Mouse (Mus musculus): ENCODE results near the gene Erc2. TPM values are rescaled to one million over a fixed set of nuclear protein-coding genes. Genes with fewer than 3 reads are reported as not detected.

Gene Erc2
- polyA plus RNA-seq, 1 experiment: 0.89 TPM

DNA sequence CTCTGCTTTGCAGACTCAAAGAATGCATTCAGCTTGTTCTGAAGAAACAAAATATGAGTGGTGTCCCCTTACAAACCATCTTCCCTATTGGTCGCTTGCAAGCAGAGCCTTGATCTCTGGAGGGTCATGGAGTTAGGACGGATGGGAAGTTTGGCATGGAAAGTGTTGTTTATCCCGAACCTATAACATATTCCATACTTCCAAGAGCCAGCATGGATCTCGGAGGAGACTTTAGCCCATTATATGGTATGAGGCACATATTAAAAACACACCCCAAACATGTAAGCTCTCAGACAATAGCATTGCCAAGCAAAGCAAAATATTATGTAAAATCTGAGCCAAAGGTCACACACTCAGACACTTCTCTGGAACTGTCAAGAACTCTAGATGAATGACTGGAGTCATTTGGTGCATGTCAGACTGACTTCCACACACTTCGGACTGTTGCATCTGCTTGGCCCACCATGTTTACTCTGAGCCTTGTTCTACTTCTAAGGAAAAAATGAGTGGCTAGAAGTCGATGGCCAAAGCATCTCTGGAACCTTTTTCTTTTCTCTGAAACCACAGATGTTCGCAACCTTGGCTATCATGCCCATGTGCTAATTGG is 809.6 kb downstream of the Erc2 start:
- TF ChIP-seq CTCF (IDR thresholded peaks at IDR 0.05; ENCODE audit: extremely low read depth, insufficient read length, insufficient replicate concordance, low read depth, low read length) (no peak), POLR2A (IDR thresholded peaks at IDR 0.05; ENCODE audit: low read depth, low read length) (no peak)
- Histone ChIP-seq H3K27me3 (ENCODE audit: control insufficient read depth, insufficient read depth, low read length) (no peaks in the 10 kb centered on the region), H3K4me1 (ENCODE audit: control insufficient read depth, insufficient read depth, insufficient read length, low read length) (no peaks in the 10 kb centered on the region), H3K27ac (ENCODE audit: insufficient read depth, low read depth, low read length) (no peak overlapping the region), H3K4me3 (ENCODE audit: low read depth, low read length) (no peak overlapping the region), H3K36me3 (ENCODE audit: control insufficient read depth, insufficient read depth, low read length) (no peaks in the 10 kb centered on the region)
- 81% methylated on average over 7 of the region's 7 CpGs for WGBS

DNA sequence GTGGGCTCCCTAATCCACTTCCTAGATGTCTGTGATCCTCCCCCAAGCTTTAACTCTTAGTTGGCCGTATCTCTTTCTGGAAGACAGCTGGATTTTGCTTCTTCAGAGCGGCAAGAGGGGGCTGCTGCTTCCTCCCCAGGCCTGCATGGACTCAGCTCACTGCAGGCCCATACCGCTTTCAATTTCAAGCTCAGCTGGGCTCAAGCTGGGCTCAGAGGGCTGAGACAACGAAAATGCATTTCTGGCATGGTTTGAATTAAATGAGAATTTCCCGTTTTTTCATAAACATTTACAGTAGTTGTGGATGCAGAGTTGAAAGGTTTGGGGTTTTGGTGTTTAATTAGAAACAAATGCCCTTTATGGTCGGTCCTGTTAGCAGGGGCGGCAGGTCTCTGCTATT is 812.8 kb downstream of the Erc2 start:
- no peaks in the 10 kb centered on the region for H3K27me3 ChIP-seq (ENCODE audit: control insufficient read depth, insufficient read depth, low read length)
- no peaks in the 10 kb centered on the region for H3K4me1 ChIP-seq (ENCODE audit: control insufficient read depth, insufficient read depth, insufficient read length, low read length)
- WGBS: 80% methylated on average over 7 of the region's 7 CpGs
- H3K36me3 ChIP-seq (ENCODE audit: control insufficient read depth, insufficient read depth, low read length): no peaks in the 10 kb centered on the region
- no peak overlapping the region for H3K4me3 ChIP-seq (ENCODE audit: low read depth, low read length)
- TF ChIP-seq CTCF (IDR thresholded peaks at IDR 0.05; ENCODE audit: extremely low read depth, insufficient read length, insufficient replicate concordance, low read depth, low read length) (no peak), POLR2A (IDR thresholded peaks at IDR 0.05; ENCODE audit: low read depth, low read length) (no peak)
- no peak overlapping the region for H3K27ac ChIP-seq (ENCODE audit: insufficient read depth, low read depth, low read length)

DNA sequence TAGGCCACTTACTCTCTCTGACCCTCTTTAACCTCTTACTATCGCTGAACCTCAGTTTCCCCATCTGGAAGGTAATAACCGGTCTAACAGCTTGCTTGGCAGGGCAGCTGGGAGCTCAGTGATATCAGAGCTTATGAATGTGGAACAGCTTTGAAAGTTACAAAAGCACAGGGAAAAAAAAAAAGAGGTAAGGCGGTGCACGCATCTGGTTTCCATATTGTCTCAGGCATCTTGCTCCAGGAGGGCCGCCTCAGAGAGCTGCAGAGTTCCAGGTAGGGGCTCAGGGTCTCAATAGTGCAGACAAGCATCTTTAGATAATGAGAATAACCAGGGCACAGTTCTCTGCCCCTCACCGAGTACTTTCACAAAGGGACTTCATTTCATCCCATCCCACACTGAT is 816.9 kb downstream of the Erc2 start:
- Histone ChIP-seq H3K36me3 (ENCODE audit: control insufficient read depth, insufficient read depth, low read length) (no peaks in the 10 kb centered on the region), H3K4me1 (ENCODE audit: control insufficient read depth, insufficient read depth, insufficient read length, low read length) (no peaks in the 10 kb centered on the region), H3K4me3 (ENCODE audit: low read depth, low read length) (no peak overlapping the region), H3K27ac (ENCODE audit: insufficient read depth, low read depth, low read length) (no peak overlapping the region), H3K27me3 (ENCODE audit: control insufficient read depth, insufficient read depth, low read length) (no peaks in the 10 kb centered on the region)
- TF ChIP-seq CTCF (IDR thresholded peaks at IDR 0.05; ENCODE audit: extremely low read depth, insufficient read length, insufficient replicate concordance, low read depth, low read length): no peak
- TF ChIP-seq POLR2A (IDR thresholded peaks at IDR 0.05; ENCODE audit: low read depth, low read length): no peak
- 86% methylated on average over 6 of the region's 6 CpGs for WGBS

DNA sequence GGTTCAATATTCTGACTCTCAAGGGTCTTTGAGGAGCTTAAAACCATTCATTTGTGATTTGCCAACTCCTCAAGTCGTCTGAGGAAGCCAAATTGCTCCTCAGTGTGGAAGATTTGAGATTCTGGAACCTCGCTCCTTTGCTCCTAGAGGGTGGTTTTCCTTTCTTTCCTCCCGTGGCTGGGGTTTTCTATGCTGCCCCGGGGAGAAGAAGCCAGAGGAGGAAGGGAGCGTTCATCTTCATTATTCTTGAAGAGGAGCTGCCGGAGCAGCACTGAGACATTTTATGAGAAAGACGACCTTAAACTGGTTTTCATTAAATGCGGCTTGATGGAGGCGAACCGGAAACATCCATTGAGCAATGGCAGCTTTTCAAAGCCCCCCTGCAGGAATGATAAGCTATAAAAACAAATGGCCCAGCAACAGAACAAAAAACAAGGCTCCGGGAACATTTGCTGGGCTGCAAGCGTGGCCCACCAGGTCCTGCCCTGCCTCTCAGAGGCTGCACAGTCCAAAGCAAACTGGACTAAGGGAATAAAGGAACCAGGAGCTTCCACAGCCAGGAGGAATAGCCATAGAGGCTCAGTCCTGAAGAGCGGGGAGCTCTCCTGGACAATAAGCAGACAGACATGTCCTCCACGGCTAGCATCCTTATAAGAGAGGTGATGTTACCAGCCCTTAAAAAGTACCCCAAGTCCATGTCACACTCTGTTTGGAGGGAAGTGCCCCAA is 819.2 kb downstream of the Erc2 start:
- H3K4me1 ChIP-seq (ENCODE audit: control insufficient read depth, insufficient read depth, insufficient read length, low read length): no peaks in the 10 kb centered on the region
- no peak overlapping the region for H3K27ac ChIP-seq (ENCODE audit: insufficient read depth, low read depth, low read length)
- no peaks in the 10 kb centered on the region for H3K27me3 ChIP-seq (ENCODE audit: control insufficient read depth, insufficient read depth, low read length)
- WGBS: 78% methylated on average over 14 of the region's 14 CpGs
- no peaks in the 10 kb centered on the region for H3K36me3 ChIP-seq (ENCODE audit: control insufficient read depth, insufficient read depth, low read length)
- TF ChIP-seq CTCF (IDR thresholded peaks at IDR 0.05; ENCODE audit: extremely low read depth, insufficient read length, insufficient replicate concordance, low read depth, low read length) (no peak), POLR2A (IDR thresholded peaks at IDR 0.05; ENCODE audit: low read depth, low read length) (no peak)
- H3K4me3 ChIP-seq (ENCODE audit: low read depth, low read length): no peak overlapping the region

DNA sequence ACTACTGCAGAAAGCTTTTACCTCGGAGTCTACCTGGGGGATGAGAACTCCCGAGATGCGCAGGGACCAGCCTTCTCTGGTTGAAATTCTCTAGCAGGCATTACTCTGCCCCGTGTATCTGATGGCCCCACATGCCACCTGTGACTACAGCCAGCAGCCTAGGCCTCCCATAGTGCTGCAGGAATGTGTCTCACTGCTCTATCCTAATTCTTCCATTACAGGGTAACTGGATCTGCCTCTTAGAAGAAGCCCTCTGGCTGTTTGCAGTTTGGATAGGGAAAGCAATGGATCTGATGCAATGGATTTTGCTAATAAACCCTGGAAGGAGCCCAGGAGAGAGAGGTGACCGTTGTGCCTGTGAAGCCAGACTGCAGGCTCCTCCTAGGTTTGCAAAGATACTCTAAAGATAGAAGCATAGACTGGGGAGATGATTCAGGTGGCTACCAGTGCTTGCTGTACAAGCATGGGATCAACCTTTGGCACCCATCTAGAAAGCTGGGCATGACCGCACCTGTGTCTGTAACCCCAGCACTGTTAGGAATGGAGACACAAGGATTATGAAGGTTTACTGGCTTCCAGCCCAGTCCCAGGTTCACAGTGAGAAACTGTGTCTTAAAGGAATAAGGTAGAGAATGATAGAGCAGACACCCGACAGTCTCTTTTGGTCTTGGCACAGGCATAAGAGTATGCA is 821.2 kb downstream of the Erc2 start:
- 57% methylated on average over 7 of the region's 7 CpGs for WGBS
- no peak for TF ChIP-seq POLR2A (IDR thresholded peaks at IDR 0.05; ENCODE audit: low read depth, low read length)
- no peak for TF ChIP-seq CTCF (IDR thresholded peaks at IDR 0.05; ENCODE audit: extremely low read depth, insufficient read length, insufficient replicate concordance, low read depth, low read length)
- no peaks in the 10 kb centered on the region for H3K36me3 ChIP-seq (ENCODE audit: control insufficient read depth, insufficient read depth, low read length)

DNA sequence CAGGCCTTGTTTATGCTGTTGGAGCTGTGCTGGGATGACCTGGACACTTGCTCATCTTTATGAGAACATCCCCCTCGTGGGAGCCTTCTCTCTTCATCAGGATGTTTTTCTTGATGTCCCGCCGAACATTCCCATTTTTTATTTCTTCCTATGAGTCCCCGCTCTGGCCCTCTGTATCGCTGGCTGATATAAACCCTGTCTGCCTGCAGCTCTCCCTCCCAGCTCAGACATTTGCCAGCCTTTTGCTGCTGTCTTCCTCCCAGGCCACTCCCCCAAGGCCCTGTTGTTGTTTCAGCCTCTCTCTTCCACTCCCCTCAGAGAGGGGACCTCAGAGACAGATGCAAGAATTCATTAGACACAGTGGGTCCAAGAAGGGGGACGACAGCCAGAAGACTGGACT is 823.5 kb downstream of the Erc2 start:
- no peak for TF ChIP-seq POLR2A (IDR thresholded peaks at IDR 0.05; ENCODE audit: low read depth, low read length)
- TF ChIP-seq CTCF (IDR thresholded peaks at IDR 0.05; ENCODE audit: extremely low read depth, insufficient read length, insufficient replicate concordance, low read depth, low read length): no peak
- no peaks in the 10 kb centered on the region for H3K36me3 ChIP-seq (ENCODE audit: control insufficient read depth, insufficient read depth, low read length)
- no peaks in the 10 kb centered on the region for H3K27me3 ChIP-seq (ENCODE audit: control insufficient read depth, insufficient read depth, low read length)
- no peak overlapping the region for H3K27ac ChIP-seq (ENCODE audit: insufficient read depth, low read depth, low read length)
- WGBS: 79% methylated on average over 6 of the region's 6 CpGs
- H3K4me3 ChIP-seq (ENCODE audit: low read depth, low read length): no peak overlapping the region
- H3K4me1 ChIP-seq (ENCODE audit: control insufficient read depth, insufficient read depth, insufficient read length, low read length): no peaks in the 10 kb centered on the region

More for the DNA sequence above, 821.2 kb downstream of the Erc2 start:
- H3K27me3 ChIP-seq (ENCODE audit: control insufficient read depth, insufficient read depth, low read length): no peaks in the 10 kb centered on the region
- no peaks in the 10 kb centered on the region for H3K4me1 ChIP-seq (ENCODE audit: control insufficient read depth, insufficient read depth, insufficient read length, low read length)
- H3K4me3 ChIP-seq (ENCODE audit: low read depth, low read length): no peak overlapping the region
- H3K27ac ChIP-seq (ENCODE audit: insufficient read depth, low read depth, low read length): no peak overlapping the region

DNA sequence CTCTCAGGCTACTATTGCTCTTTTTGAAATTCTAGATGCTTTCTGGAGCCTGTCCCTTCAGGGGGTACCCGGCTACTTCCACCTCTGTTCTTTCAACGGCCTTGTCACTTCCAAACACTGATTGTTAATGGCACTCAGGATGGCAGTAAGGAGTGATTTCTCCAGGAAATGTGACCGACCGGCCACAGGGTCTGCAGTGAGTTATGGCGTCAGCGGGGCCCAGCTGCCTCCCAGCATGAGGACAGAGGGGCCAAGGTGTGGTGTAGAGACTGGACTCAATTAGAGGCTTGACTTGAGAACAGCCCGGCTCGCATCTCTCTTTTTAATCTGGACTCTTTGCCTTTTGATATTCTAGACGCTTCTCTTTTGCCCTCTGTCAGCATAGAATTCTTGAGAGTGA is 829.5 kb downstream of the Erc2 start:
- no peaks in the 10 kb centered on the region for H3K36me3 ChIP-seq (ENCODE audit: control insufficient read depth, insufficient read depth, low read length)
- no peak overlapping the region for H3K4me3 ChIP-seq (ENCODE audit: low read depth, low read length)
- H3K27ac ChIP-seq (ENCODE audit: insufficient read depth, low read depth, low read length): no peak overlapping the region
- no peak for TF ChIP-seq POLR2A (IDR thresholded peaks at IDR 0.05; ENCODE audit: low read depth, low read length)
- TF ChIP-seq CTCF (IDR thresholded peaks at IDR 0.05; ENCODE audit: extremely low read depth, insufficient read length, insufficient replicate concordance, low read depth, low read length): no peak
- peaks cover 3% of the 10 kb centered on the region; the same call in 1 of the 2 replicates for H3K4me1 ChIP-seq (ENCODE audit: control insufficient read depth, insufficient read depth, insufficient read length, low read length)
- H3K27me3 ChIP-seq (ENCODE audit: control insufficient read depth, insufficient read depth, low read length): no peaks in the 10 kb centered on the region
- 86% methylated on average over 9 of the region's 9 CpGs for WGBS
